Mouse (Mus musculus) liver, embryonic 11.5 days (tissue): ENCODE measurements around the gene Lgals3. TPM values are rescaled to one million over a fixed set of nuclear protein-coding genes. Genes with fewer than 3 reads are reported as not detected.

Experiments
- ATAC-seq: fragments of 200-750 bp; cut with Nextera tagmentation; replicated peaks from 2 replicates; pipeline ENCODE4 v1.8.0; 2017; ENCODE audit warnings: moderate number of reproducible peaks, mild to moderate bottlenecking, moderate TSS enrichment, moderate library complexity; ENCODE audit not compliant: low FRiP score
- DNase-seq: peaks from one replicate; pipeline ENCODE4 v3.0.0-alpha.2; 2017; ENCODE audit warnings: low spot score
- H3K27ac ChIP-seq: fragments of 300-500 bp; sonication (generic); 2 replicates; pipeline ENCODE4 v1.5.1; 2014; ENCODE audit warnings: mild to moderate bottlenecking, low read depth, low read length, control low read depth
- H3K27me3 ChIP-seq: fragments of 300-500 bp; sonication (generic); replicated peaks from 2 replicates; pipeline ENCODE4 v1.6.1; 2014; ENCODE audit warnings: low read length, mixed read lengths; ENCODE audit not compliant: control insufficient read depth, insufficient read depth
- H3K36me3 ChIP-seq: fragments of 300-500 bp; sonication (generic); 2 replicates; pipeline ENCODE4 v1.6.1; 2014; ENCODE audit warnings: mild to moderate bottlenecking, low read length, moderate library complexity, mixed read lengths; ENCODE audit not compliant: control insufficient read depth, insufficient read depth
- H3K4me1 ChIP-seq: fragments of 300-500 bp; sonication (generic); replicated peaks from 2 replicates; pipeline ENCODE4 v1.6.1; 2014; ENCODE audit warnings: low read length, mixed read lengths; ENCODE audit not compliant: control insufficient read depth, insufficient read depth
- H3K4me2 ChIP-seq: fragments of 300-500 bp; sonication (generic); 2 replicates; pipeline ENCODE4 v1.6.1; 2014; ENCODE audit warnings: mild to moderate bottlenecking, control low read depth, moderate library complexity
- H3K4me3 ChIP-seq: fragments of 300-500 bp; sonication (generic); 2 replicates; pipeline ENCODE4 v1.5.1; 2014; ENCODE audit warnings: low read depth, low read length, control low read depth
- H3K9ac ChIP-seq: fragments of 300-500 bp; sonication (generic); 2 replicates; pipeline ENCODE4 v1.6.1; 2014; ENCODE audit warnings: low read depth, low read length, control low read depth
- H3K9me3 ChIP-seq: fragments of 300-500 bp; sonication (generic); 2 replicates; pipeline ENCODE4 v1.6.1; 2016; ENCODE audit warnings: low read length, inconsistent platforms, mixed read lengths; ENCODE audit not compliant: control insufficient read depth
- WGBS: fragments of 180-500 bp; shearing (Covaris S2); extraction: QIAGEN DNeasy Blood & Tissue Kit; methylation state at CpG from one replicate; pipeline ENCODE4 v1.1.7; 2014; 5-methylcytosine and 5-hydroxymethylcytosine counted together
- polyA plus RNA-seq: library from polyadenylated mRNA; unstranded; fragments of >200 nt; fragmentation: Nextera tagmentation; extraction: Ambion mirVana; gene quantifications from 2 replicates; pipeline ENCODE4 v1.2.1, GENCODE M21; 2014

The Lgals3 gene
- polyA plus RNA-seq, 1 experiment from 2014 or later, result 21.2 TPM

GRCm38 (mm10) chr14:47340231-47340925 lies 27.2 kb upstream of the Lgals3 start:
- Histone ChIP-seq H3K4me3 (no peak overlapping the region), H3K9ac (no peak overlapping the region), H3K4me2 (no peak overlapping the region), H3K27me3 (no peaks in the 10 kb centered on the region), H3K4me1 (no peaks in the 10 kb centered on the region), H3K27ac (no peak overlapping the region), H3K9me3 (no peaks in the 10 kb centered on the region), H3K36me3 (no peaks in the 10 kb centered on the region)
- DNase-seq (no peak), ATAC-seq (no peak)
- WGBS, result 80% methylated on average over 10 of the region's 10 CpGs

- DNase-seq, result no peak
- H3K4me2 ChIP-seq, result no peak overlapping the region
- no peaks in the 10 kb centered on the region for H3K36me3 ChIP-seq
- no peak overlapping the region for H3K9ac ChIP-seq
- no peak overlapping the region for H3K27ac ChIP-seq
- no peaks in the 10 kb centered on the region for H3K9me3 ChIP-seq
- no peak for ATAC-seq
- WGBS, result 77% methylated on average over 4 of the region's 4 CpGs
- no peaks in the 10 kb centered on the region for H3K27me3 ChIP-seq
- no peak overlapping the region for H3K4me3 ChIP-seq
- H3K4me1 ChIP-seq, result no peaks in the 10 kb centered on the region
These were observed 25.7 kb upstream of the Lgals3 start for GRCm38 (mm10) chr14:47341811-47342291.

- no peaks in the 10 kb centered on the region for H3K9me3 ChIP-seq
- no peak overlapping the region for H3K9ac ChIP-seq
- H3K4me1 ChIP-seq, result no peaks in the 10 kb centered on the region
- no peaks in the 10 kb centered on the region for H3K36me3 ChIP-seq
- no peaks in the 10 kb centered on the region for H3K27me3 ChIP-seq
- ATAC-seq (peak; percentile 83), DNase-seq (no peak)
- H3K27ac ChIP-seq, result no peak overlapping the region
- WGBS, result 83% methylated on average over 1 of the region's 1 CpGs
- H3K4me2 ChIP-seq, result no peak overlapping the region
- no peak overlapping the region for H3K4me3 ChIP-seq
These were observed 20.8 kb upstream of the Lgals3 start for GRCm38 (mm10) chr14:47346715-47347114.

GRCm38 (mm10) chr14:47350974-47351373 lies 16.6 kb upstream of the Lgals3 start:
- 82% methylated on average over 2 of the region's 2 CpGs for WGBS
- DNase-seq (no peak), ATAC-seq (no peak)
- Histone ChIP-seq H3K27ac (no peak overlapping the region), H3K9ac (no peak overlapping the region), H3K4me3 (no peak overlapping the region), H3K36me3 (no peaks in the 10 kb centered on the region), H3K4me2 (no peak overlapping the region), H3K4me1 (0 out of 2 replicates have a peak, but pooled peaks cover 6% of the 10 kb centered on the region), H3K27me3 (no peaks in the 10 kb centered on the region), H3K9me3 (no peaks in the 10 kb centered on the region)

- Histone ChIP-seq H3K9ac (no peak overlapping the region), H3K27ac (no peak overlapping the region), H3K4me3 (no peak overlapping the region), H3K9me3 (no peaks in the 10 kb centered on the region), H3K36me3 (no peaks in the 10 kb centered on the region), H3K27me3 (no peaks in the 10 kb centered on the region), H3K4me1 (0 out of 2 replicates have a peak, but pooled peaks cover 6% of the 10 kb centered on the region), H3K4me2 (no peak overlapping the region)
- DNase-seq (no peak), ATAC-seq (no peak)
- WGBS, result 93% methylated on average over 10 of the region's 10 CpGs
These were observed 15.3 kb upstream of the Lgals3 start for GRCm38 (mm10) chr14:47352272-47352671.

GRCm38 (mm10) chr14:47353240-47353639 lies 14.3 kb upstream of the Lgals3 start:
- DNase-seq, result no peak
- H3K4me2 ChIP-seq, result no peak overlapping the region
- no peak overlapping the region for H3K27ac ChIP-seq

GRCm38 (mm10) chr14:47354111-47354577 lies 13.4 kb upstream of the Lgals3 start:
- Histone ChIP-seq H3K9ac (no peak overlapping the region), H3K4me2 (no peak overlapping the region), H3K9me3 (no peaks in the 10 kb centered on the region)

More at GRCm38 (mm10) chr14:47353240-47353639, 14.3 kb upstream of the Lgals3 start:
- 0 out of 2 replicates have a peak, but pooled peaks cover 6% of the 10 kb centered on the region for H3K4me1 ChIP-seq
- H3K36me3 ChIP-seq, result no peaks in the 10 kb centered on the region
- WGBS, result 73% methylated on average over 4 of the region's 4 CpGs
- ATAC-seq, result no peak
- no peak overlapping the region for H3K9ac ChIP-seq
- no peaks in the 10 kb centered on the region for H3K27me3 ChIP-seq
- H3K4me3 ChIP-seq, result no peak overlapping the region
- H3K9me3 ChIP-seq, result no peaks in the 10 kb centered on the region

GRCm38 (mm10) chr14:47354948-47355347 lies 12.6 kb upstream of the Lgals3 start:
- DNase-seq (no peak), ATAC-seq (no peak)
- H3K9me3 ChIP-seq, result no peaks in the 10 kb centered on the region
- no peaks in the 10 kb centered on the region for H3K27me3 ChIP-seq
- no peak overlapping the region for H3K4me3 ChIP-seq
- H3K4me2 ChIP-seq, result no peak overlapping the region
- no peak overlapping the region for H3K27ac ChIP-seq
- 0 out of 2 replicates have a peak, but pooled peaks cover 6% of the 10 kb centered on the region for H3K4me1 ChIP-seq
- no peaks in the 10 kb centered on the region for H3K36me3 ChIP-seq
- H3K9ac ChIP-seq, result no peak overlapping the region
- 68% methylated on average over 5 of the region's 5 CpGs for WGBS

More at GRCm38 (mm10) chr14:47354111-47354577, 13.4 kb upstream of the Lgals3 start:
- DNase-seq (no peak), ATAC-seq (no peak; the same call in 1 of the 2 replicates)
- H3K36me3 ChIP-seq, result no peaks in the 10 kb centered on the region
- 55% methylated on average over 8 of the region's 8 CpGs for WGBS
- no peak overlapping the region; the same call in 1 of the 2 replicates for H3K27ac ChIP-seq
- H3K27me3 ChIP-seq, result no peaks in the 10 kb centered on the region
- H3K4me3 ChIP-seq, result no peak overlapping the region
- H3K4me1 ChIP-seq, result 0 out of 2 replicates have a peak, but pooled peaks cover 6% of the 10 kb centered on the region

- no peak overlapping the region for H3K9ac ChIP-seq
- no peak overlapping the region for H3K27ac ChIP-seq
- H3K27me3 ChIP-seq, result no peaks in the 10 kb centered on the region
- 0 out of 2 replicates have a peak, but pooled peaks cover 6% of the 10 kb centered on the region for H3K4me1 ChIP-seq
- no peaks in the 10 kb centered on the region for H3K9me3 ChIP-seq
- no peak for ATAC-seq
- no peak overlapping the region for H3K4me3 ChIP-seq
- 81% methylated on average over 3 of the region's 3 CpGs for WGBS
- no peaks in the 10 kb centered on the region for H3K36me3 ChIP-seq
- DNase-seq, result no peak
- H3K4me2 ChIP-seq, result no peak overlapping the region
These were observed 10.9 kb upstream of the Lgals3 start for GRCm38 (mm10) chr14:47356622-47357021.
